8 mouse cellular contexts compared by ENCODE assay signal in the genomic region with DNA sequence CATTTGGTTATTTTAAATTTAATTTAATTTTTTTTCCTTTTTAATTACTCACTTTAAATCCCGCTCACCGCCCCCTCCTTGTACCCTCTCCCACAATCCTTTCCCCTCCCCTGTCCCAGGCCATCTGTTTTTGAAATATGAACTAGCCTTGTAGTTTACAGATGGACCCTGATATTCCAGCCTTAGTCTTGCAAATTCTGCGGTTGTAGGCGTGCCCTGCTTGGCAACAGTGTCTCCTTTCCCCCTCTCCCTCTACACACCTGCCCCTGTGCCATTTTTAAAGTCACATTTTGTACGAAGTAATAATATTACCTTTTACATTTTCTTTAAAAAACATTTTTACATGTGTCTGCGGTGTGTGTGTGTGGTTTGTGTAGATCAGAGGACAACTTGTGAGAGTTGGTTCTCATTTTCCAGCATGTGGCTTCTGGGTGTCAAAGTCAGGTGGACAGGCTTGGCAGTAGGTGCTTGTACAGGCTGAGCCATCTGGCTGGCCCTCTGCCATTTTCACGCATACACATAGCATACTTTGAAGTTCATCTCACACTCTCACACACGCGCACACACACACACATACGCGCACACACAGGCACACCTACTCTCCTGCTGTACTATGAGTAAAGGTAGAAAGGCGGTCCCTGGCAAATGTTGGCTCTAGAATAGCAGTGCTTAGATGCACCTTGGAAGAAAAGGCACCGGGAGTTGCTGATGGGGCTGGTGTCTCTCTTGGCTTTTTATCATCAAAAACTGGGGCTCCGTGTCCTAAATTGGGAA. TPM values are rescaled to one million over a fixed set of nuclear protein-coding genes. Genes with fewer than 3 reads are reported as not detected.
DNase-seq lines count a peak whose midpoint lies in the region; ATAC-seq and TF ChIP-seq lines count a peak whose summit lies in the region.

No protein-coding gene starts in this region.

- H3K4me2 ChIP-seq in lung, postnatal 0 days (replicated peaks; ENCODE audit: low read depth, low read length), result peak overlapping the region; percentile 73
- H3K4me2 ChIP-seq in intestine, embryonic 14.5 days (ENCODE audit: low read length), result peak overlapping the region; percentile 59
- H3K4me2 ChIP-seq in midbrain, embryonic 16.5 days (ENCODE audit: low read length), result peak overlapping the region; percentile 93

- 60% methylated on average over 14 of the region's 14 CpGs for WGBS in lung, postnatal 0 days
- 65% methylated on average over 14 of the region's 14 CpGs for WGBS in intestine, embryonic 14.5 days
- 62% methylated on average over 14 of the region's 14 CpGs for WGBS in midbrain, embryonic 16.5 days

- H3K9ac ChIP-seq in lung, postnatal 0 days (replicated peaks; ENCODE audit: low read depth), result 0 out of 2 replicates have a peak overlapping the region, but pooled peaks have one; percentile 32
- H3K9ac ChIP-seq in intestine, embryonic 14.5 days (ENCODE audit: low read length), result peak overlapping the region; percentile 40
- H3K9ac ChIP-seq in midbrain, embryonic 16.5 days (ENCODE audit: low read depth, low read length), result peak overlapping the region; percentile 77

- H3K4me1 ChIP-seq in lung, postnatal 0 days (ENCODE audit: insufficient read depth, low read depth, low read length), result peaks cover 4% of the 10 kb centered on the region; the same call in 1 of the 2 replicates
- H3K4me1 ChIP-seq in intestine, embryonic 14.5 days (replicated peaks; ENCODE audit: control insufficient read depth, insufficient read depth, low read length), result 0 out of 2 replicates have a peak, but pooled peaks cover 4% of the 10 kb centered on the region
- H3K4me1 ChIP-seq in midbrain, embryonic 16.5 days (ENCODE audit: control insufficient read depth, insufficient read depth, low read length), result peaks cover 10% of the 10 kb centered on the region

- H3K36me3 ChIP-seq in lung, postnatal 0 days (ENCODE audit: insufficient read depth, low read length), result no peaks in the 10 kb centered on the region
- no peaks in the 10 kb centered on the region for H3K36me3 ChIP-seq in intestine, embryonic 14.5 days (ENCODE audit: control insufficient read depth, insufficient read depth, low read length)
- no peaks in the 10 kb centered on the region for H3K36me3 ChIP-seq in midbrain, embryonic 16.5 days (ENCODE audit: control insufficient read depth, insufficient read depth, low read length)

- H3K9me3 ChIP-seq in lung, postnatal 0 days (ENCODE audit: low read length), result no peaks in the 10 kb centered on the region
- no peaks in the 10 kb centered on the region for H3K9me3 ChIP-seq in intestine, embryonic 14.5 days (ENCODE audit: control insufficient read depth, low read length)
- H3K9me3 ChIP-seq in midbrain, embryonic 16.5 days (replicated peaks; ENCODE audit: control insufficient read depth, low read length, poor library complexity, severe bottlenecking), result no peaks in the 10 kb centered on the region

- no peak for TF ChIP-seq CTCF in lung, postnatal 0 days (IDR thresholded peaks at IDR 0.05)

- H3K27ac ChIP-seq in lung, postnatal 0 days (ENCODE audit: low read length), result no peak overlapping the region
- H3K27ac ChIP-seq in intestine, embryonic 14.5 days (ENCODE audit: low read depth), result no peak overlapping the region
- peak overlapping the region; percentile 90; the same call in 1 of the 2 replicates for H3K27ac ChIP-seq in midbrain, embryonic 16.5 days (ENCODE audit: low read length)

- no peaks in the 10 kb centered on the region; the same call in 1 of the 2 replicates for H3K27me3 ChIP-seq in lung, postnatal 0 days (replicated peaks; ENCODE audit: insufficient read depth, low read length)
- peaks cover 10% of the 10 kb centered on the region; the same call in 1 of the 2 replicates for H3K27me3 ChIP-seq in intestine, embryonic 14.5 days (replicated peaks; ENCODE audit: control insufficient read depth, insufficient read depth, low read length)
- peaks cover 11% of the 10 kb centered on the region; the same call in 1 of the 2 replicates for H3K27me3 ChIP-seq in midbrain, embryonic 16.5 days (ENCODE audit: control insufficient read depth, insufficient read depth, low read depth, low read length)

- no peak for TF ChIP-seq EP300 in lung, postnatal 0 days (IDR thresholded peaks at IDR 0.05)

- ATAC-seq in CD4-positive, CD25-positive, alpha-beta regulatory T cell, adult 4 months, result no peak
- no peak for ATAC-seq in lung, postnatal 0 days
- no peak for ATAC-seq in intestine, embryonic 14.5 days (replicated peaks; ENCODE audit: low FRiP score, low TSS enrichment, low read depth)
- no peak for ATAC-seq in midbrain, embryonic 16.5 days
- ATAC-seq in granulocyte monocyte progenitor cell, adult 5-6 weeks (replicated peaks; ENCODE audit: poor library complexity, severe bottlenecking), result no peak

- peak; percentile 38 for DNase-seq in CD4-positive, CD25-positive, alpha-beta regulatory T cell, adult 2 months (ENCODE audit: low read depth, low spot score)
- no peak for DNase-seq in lung, postnatal 0 days (ENCODE audit: low spot score)
- DNase-seq in lung, postnatal 36 days, result no peak
- DNase-seq in intestine, embryonic 14.5 days (ENCODE audit: low spot score), result no peak
- no peak for DNase-seq in ovary, postnatal 36 days (ENCODE audit: low spot score)

- H3K4me3 ChIP-seq in lung, postnatal 0 days (ENCODE audit: low read depth, low read length), result peak overlapping the region; percentile 37
- H3K4me3 ChIP-seq in intestine, embryonic 14.5 days (ENCODE audit: low read depth, low read length), result peak overlapping the region; percentile 39
- H3K4me3 ChIP-seq in midbrain, embryonic 16.5 days (ENCODE audit: low read depth, low read length), result peak overlapping the region; percentile 57

RNA-seq across cellular contexts. Expression of a gene that starts 7.7 kb away (rescaled TPM):
- polyA plus RNA-seq in CD4-positive, CD25-positive, alpha-beta regulatory T cell, adult 4 months (2017; shearing (Covaris generic)), result 10 to 100 TPM; 15.0 to 16.8 TPM
- 5.4 and 6.5 TPM in 2 replicates for polyA plus RNA-seq in lung, postnatal 0 days (2015; fragmentation: Nextera tagmentation; extraction: Ambion mirVana)
- 3.4 and 3.7 TPM in 2 replicates for polyA plus RNA-seq in intestine, embryonic 14.5 days (2014; fragmentation: Nextera tagmentation; extraction: Ambion mirVana)
- 1.3 and 1.5 TPM in 2 replicates for polyA plus RNA-seq in midbrain, embryonic 16.5 days (2015; fragmentation: Nextera tagmentation; extraction: Ambion mirVana)
- 17.6 and 25.0 TPM in 2 replicates for total RNA-seq in granulocyte monocyte progenitor cell, adult 5-6 weeks (2014; fragmentation: Nextera tagmentation)
- total RNA-seq in granulocyte monocyte progenitor cell, adult 5-6 weeks (2017), result 9.9 and 10.9 TPM in 2 replicates

RNA-seq across cellular contexts. Expression of a gene that starts 18.9 kb away (rescaled TPM):
- polyA plus RNA-seq in CD4-positive, CD25-positive, alpha-beta regulatory T cell, adult 4 months (2017; shearing (Covaris generic)), result 1 to 10 TPM in 1 of 2 experiments, under 1 TPM in 1; 0.83 to 2.4 TPM
- polyA plus RNA-seq in lung, postnatal 0 days (2015; fragmentation: Nextera tagmentation; extraction: Ambion mirVana), result 0.27 and 0.31 TPM in 2 replicates
- 0.12 and 0.22 TPM in 2 replicates for polyA plus RNA-seq in intestine, embryonic 14.5 days (2014; fragmentation: Nextera tagmentation; extraction: Ambion mirVana)
- polyA plus RNA-seq in midbrain, embryonic 16.5 days (2015; fragmentation: Nextera tagmentation; extraction: Ambion mirVana), result 0.12 and 0.19 TPM in 2 replicates
- total RNA-seq in granulocyte monocyte progenitor cell, adult 5-6 weeks (2014; fragmentation: Nextera tagmentation), result 0.26 TPM in 1 of 2 replicates, not detected in the other
- 0.47 and 1.1 TPM in 2 replicates for total RNA-seq in granulocyte monocyte progenitor cell, adult 5-6 weeks (2017)
